Mouse (Mus musculus) adrenal gland, postnatal 10 days (tissue): ENCODE data around the gene Calhm6. TPM values are rescaled to one million over a fixed set of nuclear protein-coding genes. Genes with fewer than 3 reads are reported as not detected.

ENCODE experiments used
- DNase-seq: peaks from one replicate; pipeline ENCODE4 v3.0.0; 2021; ENCODE audit warnings: mixed read lengths
- total RNA-seq, 2 experiments: library from RNA; stranded (reverse); gene quantifications; 2 replicates each; pipeline ENCODE4 v1.2.3; 2021

Gene Calhm6
- total RNA-seq, 2 experiments from 2014 or later: 1.4 to 2.5 TPM

DNA sequence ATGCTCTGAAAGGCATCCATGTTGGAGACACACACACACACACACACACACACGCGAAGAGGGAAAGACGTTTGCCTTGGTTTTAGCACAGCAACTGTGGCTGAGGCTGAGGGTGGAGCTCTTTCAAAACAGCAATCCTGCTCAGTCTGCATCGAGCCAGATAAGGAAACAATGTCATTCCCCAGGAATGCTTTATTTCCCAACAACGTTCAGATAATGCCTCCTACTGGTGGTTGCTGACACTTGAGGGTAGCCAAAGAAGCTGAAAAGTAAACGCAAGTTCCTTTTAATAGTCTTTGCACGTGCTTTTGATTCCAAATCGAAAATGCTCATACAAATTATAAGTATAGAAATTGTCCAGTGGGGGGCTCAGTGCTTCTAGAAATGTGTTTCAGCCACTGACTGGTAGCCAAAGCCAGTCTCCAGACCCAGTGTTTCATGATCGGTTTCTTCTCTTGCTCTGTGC lies 31.3 kb downstream of the Calhm6 start, which contains the start of gene Calhm5:
Calhm5 (minus strand) TSS at position 102 of the 466 bp plus-strand sequence.
- peak; percentile 41 for DNase-seq

- DNase-seq: no peak
Observed at GRCm38 (mm10) chr10:34095964-34096363, 31.8 kb downstream of the Calhm6 start.

DNA sequence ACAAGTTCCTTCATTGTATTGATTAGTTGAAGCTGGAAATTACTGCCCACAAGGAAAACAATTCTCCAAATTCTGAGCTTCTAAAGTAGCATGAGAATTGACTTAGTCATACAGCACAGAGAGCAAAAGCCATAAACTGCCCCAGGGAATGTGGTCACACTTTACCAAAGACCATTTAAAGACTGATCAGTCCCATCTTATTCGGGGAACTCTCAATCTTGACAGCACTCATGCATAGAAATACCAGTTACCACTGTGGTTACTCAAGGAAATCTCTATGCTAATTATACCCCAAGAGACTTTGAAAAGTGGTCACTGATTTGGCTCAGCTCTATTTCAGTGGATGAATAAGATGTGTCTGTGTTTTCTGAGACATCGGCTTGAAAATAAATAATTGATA lies 32.6 kb downstream of the Calhm6 start:
- DNase-seq: no peak

DNA sequence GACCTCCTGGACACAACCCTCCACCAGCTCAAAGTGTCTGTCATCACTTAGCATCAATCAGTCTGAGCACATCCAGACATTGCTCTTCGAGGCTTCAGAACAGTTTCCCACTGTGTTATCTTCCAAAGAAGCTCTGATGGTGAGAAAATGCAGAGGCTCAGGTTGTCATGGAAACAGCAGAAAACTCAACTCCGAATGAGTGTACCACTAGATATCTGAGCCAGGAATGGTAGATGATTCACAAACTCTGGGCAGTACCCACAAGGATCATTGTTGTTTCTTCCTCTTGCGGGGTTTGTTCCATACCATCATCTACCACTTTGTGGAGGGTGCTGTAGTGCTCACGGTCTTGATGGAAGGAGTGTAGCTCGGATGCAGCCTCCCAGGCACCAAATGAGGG lies 35.9 kb downstream of the Calhm6 start:
- DNase-seq: no peak

DNA sequence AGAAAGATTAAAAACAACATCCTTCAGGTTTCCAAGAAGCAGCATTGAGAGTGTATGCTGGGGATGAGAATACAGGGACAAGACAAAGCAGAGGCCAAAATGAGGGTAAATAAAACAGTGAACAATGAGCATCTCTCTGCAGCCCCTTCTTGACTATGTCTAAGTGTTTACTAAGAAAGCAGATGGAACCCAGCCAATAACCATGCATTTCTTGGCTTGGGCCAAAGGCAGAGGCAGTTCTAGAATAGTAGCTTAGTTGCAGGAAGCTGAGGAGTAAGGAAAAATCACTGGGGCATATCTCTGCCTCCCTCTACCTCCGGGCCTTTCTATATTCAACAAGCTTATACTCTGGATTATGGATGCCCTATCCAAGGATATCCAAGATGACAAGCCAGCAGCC lies 37.3 kb downstream of the Calhm6 start:
- no peak for DNase-seq

GRCm38 (mm10) chr10:34089517-34089916 lies 38.3 kb downstream of the Calhm6 start:
- DNase-seq: no peak

- no peak for DNase-seq
Observed at GRCm38 (mm10) chr10:34088515-34088914, 39.3 kb downstream of the Calhm6 start.

GRCm38 (mm10) chr10:34086514-34086913 lies 41.3 kb downstream of the Calhm6 start:
- no peak for DNase-seq

Other genes with a start within 250 kb of the Calhm6 start
- under 1 TPM; 0.09 to 0.27 TPM for gene Rsph4a, start 222.9 kb downstream of the Calhm6 start, total RNA-seq
- 10 to 100 TPM; 13.5 to 19.7 TPM for gene Zup1, start 176.7 kb downstream of the Calhm6 start, total RNA-seq
- gene Rwdd1, start 108.4 kb downstream of the Calhm6 start, total RNA-seq: 10 to 100 TPM; 93.2 to 93.4 TPM
- not detected for gene Trappc3l, start 90.4 kb downstream of the Calhm6 start, total RNA-seq
- gene Calhm4, start 83.7 kb downstream of the Calhm6 start, total RNA-seq: not detected
- gene Calhm5, start 31.5 kb downstream of the Calhm6 start, total RNA-seq: under 1 TPM; 0.27 to 0.39 TPM
- 10 to 100 TPM; 13.1 to 13.9 TPM for gene Dse, start 79.7 kb upstream of the Calhm6 start, total RNA-seq
- 10 to 100 TPM; 49.8 to 50.8 TPM for gene Tspyl1, start 154.2 kb upstream of the Calhm6 start, total RNA-seq
- 10 to 100 TPM; 15.6 to 18.5 TPM for gene Tspyl4, start 169.5 kb upstream of the Calhm6 start, total RNA-seq